Mouse (Mus musculus): ENCODE results near the gene Spn. TPM values are rescaled to one million over a fixed set of nuclear protein-coding genes. Genes with fewer than 3 reads are reported as not detected.

Gene Spn
- total and polyA plus RNA-seq, 3 experiments, result 135 to 184 (median 169) TPM

GRCm38 (mm10) chr7:127116331-127116935, 21.2 kb downstream of the Spn start:
- Histone ChIP-seq H3K9me3 (replicated peaks; ENCODE audit: insufficient read depth, low read length) (no peaks in the 10 kb centered on the region), H3K27ac (ENCODE audit: control insufficient read depth, low read depth, low read length) (no peak overlapping the region), H3K36me3 (ENCODE audit: control insufficient read depth in 1 of 2, insufficient read depth in 2 of 2, low read length in 2 of 2) (peaks cover 0 to 17% of the 10 kb centered on the region in 2 experiments; a peak in 2 of 4 replicates), H3K4me3 (ENCODE audit: control insufficient read depth in 1 of 2, insufficient read depth in 1 of 2, low read depth in 2 of 2, low read length in 2 of 2) (no peak overlapping the region), H3K27me3 (ENCODE audit: control insufficient read depth in 1 of 2, insufficient read depth in 2 of 2, low read length in 2 of 2) (no peaks in the 10 kb centered on the region), H3K79me2 (ENCODE audit: control insufficient read depth, insufficient read depth, low read length, poor library complexity) (no peaks in the 10 kb centered on the region), H3K9ac (ENCODE audit: control insufficient read depth, low read depth, low read length, poor library complexity, severe bottlenecking) (no peak overlapping the region), H3K4me1 (ENCODE audit: control insufficient read depth in 1 of 2, insufficient read depth in 2 of 2, low read length in 2 of 2) (peaks cover 2 to 28% of the 10 kb centered on the region in 2 experiments; a peak in 3 of 4 replicates)
- TF ChIP-seq SIN3A (IDR thresholded peaks at IDR 0.05; ENCODE audit: low read length), result no peak
- TF ChIP-seq GATA1 (IDR thresholded peaks at IDR 0.05; ENCODE audit: low read depth, low read length), result no peak
- no peak for TF ChIP-seq ZC3H11A (IDR thresholded peaks at IDR 0.05; ENCODE audit: low read depth, low read length)
- no peak for TF ChIP-seq E2F4 (IDR thresholded peaks at IDR 0.05; ENCODE audit: borderline replicate concordance, low read depth, low read length)
- no peak for TF ChIP-seq RAD21 (IDR thresholded peaks at IDR 0.05; ENCODE audit: low read depth, low read length)
- no peak for TF ChIP-seq ELF1 (IDR thresholded peaks at IDR 0.05; ENCODE audit: low read depth, low read length)
- TF ChIP-seq MAX (IDR thresholded peaks at IDR 0.05; ENCODE audit: low read length), result no peak
- TF ChIP-seq ZMIZ1 (IDR thresholded peaks at IDR 0.05; ENCODE audit: low read depth, low read length), result no peak
- TF ChIP-seq GABPA (IDR thresholded peaks at IDR 0.05; ENCODE audit: low read depth, low read length), result no peak
- no peak for TF ChIP-seq ZNF384 (IDR thresholded peaks at IDR 0.05; ENCODE audit: low read depth, low read length)
- TF ChIP-seq MXI1 (IDR thresholded peaks at IDR 0.05; ENCODE audit: low read depth, low read length), result no peak
- no peak for TF ChIP-seq USF2 (IDR thresholded peaks at IDR 0.05; ENCODE audit: borderline replicate concordance in 1 of 2, insufficient read depth in 1 of 2, low read depth in 1 of 2, low read length in 2 of 2)
- no peak for TF ChIP-seq POLR2A (IDR thresholded peaks at IDR 0.05; ENCODE audit: control insufficient read depth in 1 of 2, insufficient read depth in 1 of 2, low read depth in 1 of 2, low read length in 2 of 2, poor library complexity in 1 of 2)
- TF ChIP-seq USF1 (IDR thresholded peaks at IDR 0.05; ENCODE audit: low read depth, low read length), result no peak
- TF ChIP-seq ETS1 (IDR thresholded peaks at IDR 0.05; ENCODE audit: low read depth, low read length), result no peak
- TF ChIP-seq CHD1 (IDR thresholded peaks at IDR 0.05; ENCODE audit: low read depth, low read length), result no peak
- no peak for DNase-seq (ENCODE audit: low read depth, low spot score)

GRCm38 (mm10) chr7:127114920-127115319, 22.7 kb downstream of the Spn start:
- no peak for TF ChIP-seq TAL1 (IDR thresholded peaks at IDR 0.05; ENCODE audit: low read length)
- no peak for TF ChIP-seq ZKSCAN1 (IDR thresholded peaks at IDR 0.05; ENCODE audit: low read depth, low read length)
- TF ChIP-seq ZC3H11A (IDR thresholded peaks at IDR 0.05; ENCODE audit: low read depth, low read length), result no peak
- no peak for TF ChIP-seq RAD21 (IDR thresholded peaks at IDR 0.05; ENCODE audit: low read depth, low read length)
- no peak for TF ChIP-seq MYB (IDR thresholded peaks at IDR 0.05; ENCODE audit: low read depth, low read length)
- TF ChIP-seq USF2 (IDR thresholded peaks at IDR 0.05; ENCODE audit: borderline replicate concordance in 1 of 2, insufficient read depth in 1 of 2, low read depth in 1 of 2, low read length in 2 of 2), result no peak
- TF ChIP-seq BHLHE40 (IDR thresholded peaks at IDR 0.05; ENCODE audit: borderline replicate concordance, low read depth, low read length), result no peak
- H3K4me1 ChIP-seq (ENCODE audit: control insufficient read depth in 1 of 2, insufficient read depth in 2 of 2, low read length in 2 of 2), result peaks cover 2 to 28% of the 10 kb centered on the region in 2 experiments; a peak in 3 of 4 replicates
- peaks cover 0 to 17% of the 10 kb centered on the region in 2 experiments; a peak in 2 of 4 replicates for H3K36me3 ChIP-seq (ENCODE audit: control insufficient read depth in 1 of 2, insufficient read depth in 2 of 2, low read length in 2 of 2)
- H3K27me3 ChIP-seq (ENCODE audit: control insufficient read depth in 1 of 2, insufficient read depth in 2 of 2, low read length in 2 of 2), result no peaks in the 10 kb centered on the region
- no peak overlapping the region for H3K9ac ChIP-seq (ENCODE audit: control insufficient read depth, low read depth, low read length, poor library complexity, severe bottlenecking)
- no peak overlapping the region for H3K4me3 ChIP-seq (ENCODE audit: control insufficient read depth in 1 of 2, insufficient read depth in 1 of 2, low read depth in 2 of 2, low read length in 2 of 2)
- H3K9me3 ChIP-seq (replicated peaks; ENCODE audit: insufficient read depth, low read length), result no peaks in the 10 kb centered on the region
- DNase-seq (ENCODE audit: low read depth, low spot score), result no peak
- H3K79me2 ChIP-seq (ENCODE audit: control insufficient read depth, insufficient read depth, low read length, poor library complexity), result no peaks in the 10 kb centered on the region
- H3K27ac ChIP-seq (ENCODE audit: control insufficient read depth, low read depth, low read length), result no peak overlapping the region
